Mouse (Mus musculus) small intestine, adult 2 months (tissue): ENCODE measurements around the gene Gm11562.

ENCODE experiments used
- CTCF ChIP-seq: fragments of 200-500 bp; IDR thresholded peaks from 2 replicates; pipeline ENCODE4 v1.5.1; 2012; ENCODE audit warnings: low read depth, mild to moderate bottlenecking, control low read depth, inconsistent platforms, low read length, moderate library complexity, mixed read lengths; ENCODE audit not compliant: insufficient replicate concordance, insufficient read length; ENCODE audit errors: extremely low read depth
- POLR2A ChIP-seq: fragments of 200-500 bp; IDR thresholded peaks from 2 replicates; pipeline ENCODE4 v1.6.1; 2012; ENCODE audit warnings: low read depth, mild to moderate bottlenecking, control low read depth, inconsistent platforms, low read length, moderate library complexity

DNA sequence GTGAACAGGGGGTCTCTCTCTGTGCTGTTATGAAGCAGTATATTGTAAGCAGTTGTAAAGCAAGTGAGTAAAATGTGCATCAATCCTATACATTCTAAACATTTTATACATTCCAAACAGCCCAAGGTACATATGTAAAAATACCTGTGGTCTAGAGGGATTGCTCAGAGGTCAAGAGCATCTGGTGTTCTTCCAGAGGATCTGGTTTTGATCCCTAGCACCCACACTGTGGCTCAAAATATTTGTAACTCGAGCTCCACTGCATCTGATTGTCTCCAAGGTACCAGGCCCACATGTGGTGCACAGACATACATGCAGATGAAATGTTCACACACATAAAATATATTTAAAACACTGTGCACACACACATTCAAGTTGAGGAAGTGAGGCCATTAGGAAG, 20.7 kb upstream of the Gm11562 start:
- TF ChIP-seq CTCF (no peak), POLR2A (no peak)
